Mouse (Mus musculus) lung, adult 2 months (tissue): Measurements from ENCODE around the gene Spty2d1. TPM values are rescaled to one million over a fixed set of nuclear protein-coding genes. Genes with fewer than 3 reads are reported as not detected.

Experiments used
- DNase-seq: peaks from one replicate; pipeline ENCODE4 v3.0.0; 2022
- H3K4me1 ChIP-seq: fragments of 200-500 bp; 2 replicates; pipeline ENCODE4 v1.6.1; 2011; ENCODE audit warnings: low read length; ENCODE audit not compliant: control insufficient read depth, insufficient read depth
- H3K4me3 ChIP-seq: fragments of 200-500 bp; replicated peaks from 2 replicates; pipeline ENCODE3; 2011; ENCODE audit warnings: low read depth, mild to moderate bottlenecking, control low read depth, low read length; ENCODE audit errors: extremely low read depth
- CTCF ChIP-seq: fragments of 200-500 bp; IDR thresholded peaks from 2 replicates; pipeline ENCODE4 v1.5.1; 2011; ENCODE audit warnings: mild to moderate bottlenecking, low read length, control low read depth; ENCODE audit not compliant: insufficient read depth
- POLR2A ChIP-seq: fragments of 200-500 bp; IDR thresholded peaks from 2 replicates; pipeline ENCODE4 v1.6.1; 2011; ENCODE audit warnings: low read depth, mild to moderate bottlenecking, control low read depth, low read length, borderline replicate concordance; ENCODE audit errors: extremely low read depth
- WGBS: fragments of 180-500 bp; shearing (Covaris S2); methylation state at CpG from one replicate; pipeline ENCODE4 v1.1.7; 2018; 5-methylcytosine and 5-hydroxymethylcytosine counted together
- polyA plus RNA-seq: library from polyadenylated mRNA; depleted of rRNA; stranded (reverse); fragments of >200 nt; gene quantifications from 2 replicates; pipeline ENCODE4 v1.2.3, GENCODE M21; 2012; rRNA removed

Gene Spty2d1
- 5.2 and 5.6 TPM in 2 replicates for polyA plus RNA-seq

DNA sequence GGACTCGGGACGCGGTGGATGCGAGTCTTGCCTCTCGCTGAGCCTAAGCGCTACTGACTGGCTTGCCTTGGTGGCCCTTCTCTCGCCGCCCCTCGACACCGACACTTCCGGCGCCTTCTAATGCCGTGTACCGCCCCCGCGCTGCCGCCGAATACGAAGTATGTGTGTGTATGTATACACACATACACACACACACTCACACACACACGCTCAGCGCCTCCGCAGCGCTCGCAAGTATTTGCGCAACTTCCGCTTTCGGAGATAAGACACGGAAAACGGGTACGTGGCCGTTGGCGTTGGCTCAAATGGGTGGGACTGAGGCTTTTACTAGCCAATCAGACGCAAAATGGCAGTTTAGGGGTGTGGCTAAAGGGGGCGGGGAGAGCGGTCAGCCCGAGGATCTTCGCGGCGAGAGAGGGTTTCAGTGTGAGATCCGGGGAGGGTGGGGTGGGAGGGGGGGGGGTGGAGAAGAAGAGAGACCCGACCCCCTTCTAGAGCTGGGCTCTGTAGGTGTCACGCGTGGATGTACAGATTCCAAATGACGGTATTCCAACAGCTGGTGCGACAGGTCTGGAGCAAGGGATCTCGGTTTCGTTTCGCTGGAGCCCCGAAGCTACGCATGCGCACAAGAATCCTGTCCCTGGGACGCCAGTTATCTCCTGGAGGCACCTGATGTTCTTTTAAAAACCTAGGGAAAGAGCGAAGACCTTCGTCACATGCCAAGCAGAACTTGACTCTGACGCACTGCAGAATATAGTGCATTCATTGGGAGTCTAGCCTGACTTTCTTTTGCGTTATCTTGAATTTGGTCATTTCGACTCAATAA is at the start of gene Spty2d1:
TSS of gene Spty2d1 (minus strand) at position 244 of the 826 bp plus-strand sequence.
- Histone ChIP-seq H3K4me1 (peaks cover 5% of the 10 kb centered on the region; the same call in 1 of the 2 replicates), H3K4me3 (peak within 1 kb of the TSS; percentile 80)
- WGBS = under 1% methylated on average over 57 of the region's 57 CpGs
- TF ChIP-seq POLR2A (peak; percentile 94), CTCF (no peak)
- peak; percentile 99 for DNase-seq

DNA sequence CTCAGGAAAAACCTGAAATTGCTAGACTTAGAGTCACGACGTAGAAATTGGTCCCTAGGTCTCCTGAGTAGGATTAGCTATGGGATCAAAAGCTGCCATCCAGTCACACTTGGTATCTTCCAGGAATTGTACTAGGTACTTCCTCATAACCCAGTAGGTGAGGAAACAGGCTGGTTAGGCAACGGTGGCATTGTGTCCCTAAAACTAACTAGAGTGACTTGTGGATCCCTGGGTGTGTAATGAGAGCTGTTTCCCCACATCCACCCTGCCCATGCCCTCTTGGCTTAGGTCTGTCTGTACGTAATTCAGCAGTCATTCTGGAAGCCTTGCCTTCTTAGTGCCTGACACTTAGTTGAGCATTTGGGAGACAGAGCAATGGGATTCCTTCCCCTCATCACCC is 48.1 kb upstream of the Spty2d1 start:
- WGBS = 68% methylated on average over 4 of the region's 4 CpGs
- Histone ChIP-seq H3K4me3 (no peak overlapping the region), H3K4me1 (peaks cover 2% of the 10 kb centered on the region; the same call in 1 of the 2 replicates)
- DNase-seq = no peak
- no peak for TF ChIP-seq POLR2A
- TF ChIP-seq CTCF = no peak

DNA sequence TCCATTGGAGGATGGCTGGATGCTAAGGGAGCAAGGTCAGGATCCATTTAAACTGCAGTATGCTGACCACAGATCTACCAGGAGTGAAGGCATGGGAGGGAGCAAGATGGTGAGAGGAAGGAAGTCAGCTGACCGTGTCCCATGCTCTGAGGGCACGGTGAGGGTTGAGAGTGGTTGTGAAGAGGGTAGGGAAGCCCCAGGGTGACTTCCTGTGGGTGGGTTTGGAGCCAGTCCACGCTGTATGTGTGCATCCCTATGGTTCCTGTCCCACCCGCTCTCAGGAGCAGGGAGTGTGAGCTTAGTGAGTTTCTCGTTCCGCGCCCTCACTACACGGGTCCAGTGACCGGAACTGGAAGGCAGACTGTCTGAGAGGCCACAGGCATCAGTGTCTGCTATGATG is 47.5 kb upstream of the Spty2d1 start:
- H3K4me1 ChIP-seq = peaks cover 5% of the 10 kb centered on the region; the same call in 1 of the 2 replicates
- no peak for DNase-seq
- TF ChIP-seq CTCF = no peak
- no peak for TF ChIP-seq POLR2A
- WGBS = 48% methylated on average over 9 of the region's 9 CpGs
- no peak overlapping the region for H3K4me3 ChIP-seq

DNA sequence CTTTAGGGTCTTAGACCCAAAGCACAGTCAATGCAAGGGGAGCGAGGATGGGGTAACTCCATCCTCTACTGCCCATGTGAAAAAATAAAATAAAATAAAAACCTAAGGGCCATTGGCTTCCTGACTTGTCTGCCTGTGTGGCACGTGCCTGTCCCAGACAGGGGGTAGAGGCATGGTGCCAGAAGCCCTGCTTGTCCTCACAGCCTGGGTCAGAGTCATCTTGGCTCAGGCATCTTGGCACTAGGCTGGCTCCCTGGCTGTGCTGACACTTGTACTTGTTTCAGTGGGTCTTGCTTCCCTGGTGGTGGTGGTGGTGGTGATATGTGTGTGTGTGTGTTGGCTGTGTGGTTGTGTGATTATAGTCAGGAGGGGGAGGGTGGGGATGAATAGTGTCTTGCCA is 46.5 kb upstream of the Spty2d1 start:
- DNase-seq = no peak
- H3K4me1 ChIP-seq = peaks cover 5% of the 10 kb centered on the region; the same call in 1 of the 2 replicates
- H3K4me3 ChIP-seq = no peak overlapping the region
- WGBS = 67% methylated on average over 2 of the region's 2 CpGs
- no peak for TF ChIP-seq CTCF

DNA sequence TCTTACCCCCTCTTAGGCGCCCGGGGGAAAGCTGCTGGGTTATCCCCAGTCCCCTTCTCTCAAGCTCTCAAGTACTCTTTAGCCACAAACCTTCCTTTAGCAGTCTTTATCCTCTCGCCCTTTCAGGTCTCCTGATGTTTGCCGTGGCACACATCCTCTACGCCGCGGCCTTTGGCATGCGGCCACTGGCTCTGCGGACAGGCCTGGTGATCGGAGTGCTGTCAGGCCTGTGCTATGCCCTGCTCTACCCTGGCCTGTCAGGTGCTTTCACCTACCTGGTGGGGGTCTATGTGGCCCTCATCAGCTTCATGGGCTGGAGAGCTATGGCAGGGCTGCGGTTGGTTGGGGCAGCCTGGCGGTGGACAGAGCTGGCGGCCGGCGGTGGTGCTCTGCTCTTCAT is 45.1 kb upstream of the Spty2d1 start:
- WGBS = 83% methylated on average over 15 of the region's 15 CpGs
- no peak overlapping the region for H3K4me3 ChIP-seq
- no peak for DNase-seq
- H3K4me1 ChIP-seq = peaks cover 5% of the 10 kb centered on the region; the same call in 1 of the 2 replicates
- TF ChIP-seq CTCF (no peak), POLR2A (no peak)

DNA sequence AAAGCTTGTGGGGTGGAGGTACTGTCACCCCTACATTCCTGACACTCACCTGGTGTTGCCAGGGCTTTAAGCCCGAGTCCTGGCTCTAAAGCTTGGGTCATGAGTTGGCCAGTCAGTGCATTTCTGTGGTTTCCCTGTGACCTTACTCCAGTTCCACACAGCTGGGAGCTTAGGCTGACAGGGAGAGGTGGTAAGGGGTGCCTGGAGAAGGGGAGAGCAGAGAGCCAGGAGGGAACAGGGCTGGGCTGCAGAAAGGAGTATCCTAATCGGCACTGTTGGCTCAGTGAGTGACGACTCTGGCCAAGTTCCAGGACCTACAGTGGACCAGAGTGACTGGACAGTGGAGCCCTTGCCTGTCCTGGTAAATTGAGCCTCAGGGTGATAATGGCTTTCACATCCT is 44.1 kb upstream of the Spty2d1 start:
- no peak for DNase-seq
- peaks cover 5% of the 10 kb centered on the region; the same call in 1 of the 2 replicates for H3K4me1 ChIP-seq
- TF ChIP-seq CTCF (no peak), POLR2A (no peak)
- no peak overlapping the region for H3K4me3 ChIP-seq
- 11% methylated on average over 3 of the region's 3 CpGs for WGBS

DNA sequence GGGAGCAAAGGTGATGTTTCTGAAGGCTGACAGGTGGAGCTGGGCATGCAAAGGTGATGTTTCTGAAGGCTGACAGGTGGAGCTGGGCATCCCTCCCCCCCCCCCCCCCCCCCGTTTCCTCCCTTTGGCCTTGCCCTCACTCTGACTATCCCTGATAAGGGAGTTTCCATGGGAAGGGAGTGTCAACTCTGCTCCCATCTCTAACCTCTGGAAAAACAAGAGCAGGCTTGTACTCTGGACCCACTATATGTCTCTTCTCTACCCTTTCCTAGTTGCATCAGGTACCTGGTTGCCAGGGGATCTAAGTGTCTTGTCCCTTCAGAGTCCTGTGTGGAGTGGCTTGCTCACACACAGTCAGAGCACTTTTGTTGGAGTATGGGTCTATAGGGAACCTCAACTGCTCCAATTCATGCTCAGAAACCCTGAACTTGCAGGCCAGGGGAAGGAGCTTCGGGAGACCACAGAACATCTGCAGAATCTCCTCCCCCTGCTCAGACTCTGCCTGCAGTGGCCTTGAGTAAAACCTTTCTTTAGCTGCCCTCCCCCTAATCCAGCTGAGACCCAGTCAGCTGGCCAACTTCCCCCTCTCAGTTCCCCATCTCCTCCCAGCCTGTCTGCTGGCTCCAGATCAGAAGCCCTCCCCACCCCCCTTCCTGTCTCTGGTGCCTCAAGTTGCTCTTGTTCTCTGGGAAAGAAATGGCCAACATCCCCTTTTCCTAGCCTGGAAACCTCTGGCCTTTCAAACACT is 43.4 kb upstream of the Spty2d1 start:
- H3K4me1 ChIP-seq = peaks cover 5% of the 10 kb centered on the region; the same call in 1 of the 2 replicates
- TF ChIP-seq CTCF (no peak), POLR2A (no peak)
- H3K4me3 ChIP-seq = peak overlapping the region; percentile 89
- 16% methylated on average over 2 of the region's 2 CpGs for WGBS
- DNase-seq = peak; percentile 17

GRCm38 (mm10) chr7:47050766-47051165 is 42.6 kb upstream of the Spty2d1 start:
- WGBS = 1% methylated on average over 34 of the region's 34 CpGs
- Histone ChIP-seq H3K4me1 (peaks cover 5% of the 10 kb centered on the region; the same call in 1 of the 2 replicates), H3K4me3 (peak overlapping the region; percentile 89)
- no peak for DNase-seq
- no peak for TF ChIP-seq POLR2A

DNA sequence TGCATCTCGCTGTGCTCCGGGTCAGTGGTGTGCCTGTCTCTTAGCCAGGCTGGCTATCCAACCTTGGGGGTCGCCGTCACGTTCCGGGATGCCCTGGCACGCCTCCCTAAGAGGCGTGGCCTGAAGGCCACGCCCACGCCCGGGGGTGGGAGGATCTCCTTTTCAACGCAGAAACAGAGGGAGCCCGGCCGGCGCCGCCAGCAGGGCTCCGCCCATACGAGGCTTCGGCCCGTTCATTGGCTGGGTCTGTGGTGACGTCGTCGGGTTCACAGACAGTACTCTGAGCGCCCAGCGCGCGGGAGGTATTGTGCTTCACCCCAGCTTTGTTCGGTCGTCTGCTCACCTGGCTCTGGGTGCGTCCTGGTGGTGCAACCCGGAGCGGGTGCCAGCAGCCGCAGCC is 42.2 kb upstream of the Spty2d1 start, which contains the start of gene Tmem86a:
TSS of gene Tmem86a (plus strand) at position 236 of the 400 bp plus-strand sequence.
- Histone ChIP-seq H3K4me1 (peaks cover 5% of the 10 kb centered on the region; the same call in 1 of the 2 replicates), H3K4me3 (peak within 1 kb of the TSS; percentile 89)
- DNase-seq = peak; percentile 92
- WGBS = under 1% methylated on average over 33 of the region's 33 CpGs
- TF ChIP-seq POLR2A (peak; percentile 84; the same call in 1 of the 2 replicates), CTCF (no peak)
